Mouse (Mus musculus) liver, adult 2 months (tissue): ENCODE data around the gene Scgb1c1.

Experiments
- CTCF ChIP-seq: fragments of 200-500 bp; IDR thresholded peaks from 2 replicates; pipeline ENCODE4 v1.5.1; 2011; ENCODE audit warnings: low read depth, low read length, control low read depth
- POLR2A ChIP-seq: fragments of 200-500 bp; IDR thresholded peaks from 2 replicates; pipeline ENCODE4 v1.6.1; 2011; ENCODE audit warnings: low read length, control low read depth; ENCODE audit not compliant: insufficient read depth; ENCODE audit errors: extremely low read depth

DNA sequence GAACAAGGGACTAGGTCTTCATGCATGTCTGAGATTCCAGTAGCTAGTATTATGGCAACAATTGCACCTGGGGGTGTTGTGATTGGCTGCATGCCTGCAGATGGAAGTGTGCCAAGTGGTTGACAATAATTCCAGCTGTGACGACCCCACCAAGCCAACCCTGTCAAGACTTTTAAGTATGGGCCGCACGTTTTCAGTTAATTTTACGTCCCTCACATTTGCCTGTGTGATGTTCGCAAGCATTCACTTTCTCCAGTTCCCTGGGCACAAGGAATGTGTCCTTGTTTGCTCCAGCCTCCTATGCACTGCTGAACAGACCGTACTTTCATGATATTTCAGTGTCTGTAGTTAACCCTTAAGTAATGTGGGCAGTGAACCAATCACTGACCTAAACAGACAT lies 42.7 kb upstream of the Scgb1c1 start:
- TF ChIP-seq POLR2A (no peak), CTCF (no peak)
